Mouse (Mus musculus) CH12.LX (cell line): ENCODE measurements around the gene Cdk15. TPM values are rescaled to one million over a fixed set of nuclear protein-coding genes. Genes with fewer than 3 reads are reported as not detected.
A peak's percentile ranks its signal among the peaks of the same experiment; 100 is the strongest.

Experiments used
- DNase-seq: peaks from one replicate; pipeline ENCODE4 v3.0.0-alpha.2; 2013; ENCODE audit errors: extremely low read depth
- H3K27ac ChIP-seq: 2 replicates; pipeline ENCODE4 v1.5.1; 2012; ENCODE audit warnings: low read depth, mild to moderate bottlenecking, control low read depth, moderate library complexity; ENCODE audit not compliant: insufficient read depth
- H3K27me3 ChIP-seq: replicated peaks from 2 replicates; pipeline ENCODE3; 2012; ENCODE audit warnings: inconsistent platforms
- H3K36me3 ChIP-seq, 2 experiments: replicated peaks in 1 of 2; 2 replicates each; pipeline versions ENCODE3 to v1.6.1; 2012; ENCODE audit warnings: inconsistent platforms in 1 of 2, low read length in 1 of 2, mild to moderate bottlenecking in 1 of 2, mixed read lengths in 1 of 2, moderate library complexity in 1 of 2; ENCODE audit not compliant: control insufficient read depth in 1 of 2, insufficient read depth in 1 of 2
- H3K4me1 ChIP-seq, 2 experiments: 2 replicates each; pipeline ENCODE4 v1.6.1; 2012; ENCODE audit warnings: inconsistent platforms in 1 of 2, moderate library complexity in 1 of 2; ENCODE audit not compliant: insufficient read depth in 2 of 2, control insufficient read depth in 1 of 2
- H3K4me2 ChIP-seq: 2 replicates; pipeline ENCODE4 v1.6.1; 2012; ENCODE audit warnings: low read depth, mild to moderate bottlenecking, control low read depth; ENCODE audit not compliant: poor library complexity, insufficient read depth, severe bottlenecking
- H3K4me3 ChIP-seq, 3 experiments: fragments of 150-350 bp in 1 of 3; sonication (generic) in 1 of 3; replicated peaks in 1 of 3; 2 replicates each; pipeline versions ENCODE3 to v1.5.1; 2011 to 2012; ENCODE audit warnings: low read depth in 2 of 3, low read length in 2 of 3, mild to moderate bottlenecking in 2 of 3, moderate library complexity in 2 of 3, control low read depth in 1 of 3, improper control_type of control experiment in 1 of 3, inconsistent platforms in 1 of 3, mixed read lengths in 1 of 3; ENCODE audit not compliant: poor library complexity in 1 of 3
- H3K79me2 ChIP-seq: replicated peaks from 2 replicates; pipeline ENCODE4 v1.6.1; 2012; ENCODE audit warnings: mild to moderate bottlenecking, moderate library complexity; ENCODE audit not compliant: control insufficient read depth, poor library complexity, insufficient read depth, severe bottlenecking; ENCODE audit errors: extremely low read depth
- H3K9ac ChIP-seq: 2 replicates; pipeline ENCODE4 v1.6.1; 2012; ENCODE audit warnings: low read depth, mild to moderate bottlenecking, control low read depth, moderate library complexity; ENCODE audit not compliant: insufficient read depth
- H3K9me3 ChIP-seq: replicated peaks from 2 replicates; pipeline ENCODE3; 2012; ENCODE audit warnings: low read length, inconsistent platforms, mixed read lengths
- CTCF ChIP-seq, 2 experiments: IDR thresholded peaks in 1 of 2; conservative IDR thresholded peaks in 1 of 2; 2 replicates each; pipeline ENCODE4 v1.5.1; 2011 to 2012; ENCODE audit warnings: low read depth in 2 of 2, low read length in 2 of 2, improper control_type of control experiment in 1 of 2, inconsistent platforms in 1 of 2, mild to moderate bottlenecking in 1 of 2, moderate library complexity in 1 of 2
- ELF1 ChIP-seq: IDR thresholded peaks from 2 replicates; pipeline ENCODE4 v1.6.1; 2014; ENCODE audit warnings: low read depth, mild to moderate bottlenecking, inconsistent platforms, low read length, improper control_type of control experiment
- ETS1 ChIP-seq: conservative IDR thresholded peaks from 2 replicates; pipeline ENCODE4 v1.6.1; 2012; ENCODE audit warnings: low read depth, mild to moderate bottlenecking, inconsistent platforms, low read length, improper control_type of control experiment, moderate library complexity
- IRF4 ChIP-seq: IDR thresholded peaks from 2 replicates; pipeline ENCODE4 v1.6.1; 2014; ENCODE audit warnings: low read depth, mild to moderate bottlenecking, inconsistent platforms, low read length, improper control_type of control experiment
- RAD21 ChIP-seq: IDR thresholded peaks from 2 replicates; pipeline ENCODE4 v1.6.1; 2011; ENCODE audit warnings: low read depth, mild to moderate bottlenecking, low read length, improper control_type of control experiment, moderate library complexity
- SIN3A ChIP-seq: IDR thresholded peaks from 2 replicates; pipeline ENCODE4 v1.6.1; 2012; ENCODE audit warnings: low read length, improper control_type of control experiment, inconsistent platforms
- SMC3 ChIP-seq: IDR thresholded peaks from 2 replicates; pipeline ENCODE4 v1.6.1; 2011; ENCODE audit warnings: low read depth, low read length, improper control_type of control experiment
- UBTF ChIP-seq: IDR thresholded peaks from 2 replicates; pipeline ENCODE4 v1.6.1; 2012; ENCODE audit warnings: low read depth, mild to moderate bottlenecking, inconsistent platforms, low read length, improper control_type of control experiment, moderate library complexity
- USF2 ChIP-seq: conservative IDR thresholded peaks from 2 replicates; pipeline ENCODE4 v1.6.1; 2011; ENCODE audit warnings: low read depth, low read length, improper control_type of control experiment
- dilution Hi-C: fragments of 300-500 bp; cut with MboI; formaldehyde crosslinking; loops from 2 replicates; pipeline ENCODE4 v1.14.3; 2020; ENCODE audit warnings: low sequenced_read_pairs; ENCODE audit not compliant: extremely low pct_unique_long_range_greater_than_20kb, extremely low pct_ligation_motif_present
- in situ Hi-C: fragments of 300-500 bp; cut with MboI; formaldehyde crosslinking; loops from 3 replicates; pipeline ENCODE4 v1.14.3; 2019; ENCODE audit warnings: low sequenced_read_pairs, low pct_ligation_motif_present, low pct_unique_long_range_greater_than_20kb, mixed read lengths
- polyA plus RNA-seq: library from polyadenylated mRNA; unstranded; fragments of >175 nt; gene quantifications from 2 replicates; pipeline ENCODE4 v1.2.1, GENCODE M21; 2012; ENCODE audit warnings: low read depth; ENCODE audit not compliant: insufficient read length
- total RNA-seq, 2 experiments: library from RNA; depleted of rRNA; stranded (reverse); fragments of 300-350 nt in 1 of 2; fragments of >200 nt in 1 of 2; gene quantifications; 2 replicates each; pipeline ENCODE4 v1.2.3; 2012 to 2014

The Cdk15 gene
- total and polyA plus RNA-seq, 3 experiments = 0.13 TPM; not detected in 2

DNA sequence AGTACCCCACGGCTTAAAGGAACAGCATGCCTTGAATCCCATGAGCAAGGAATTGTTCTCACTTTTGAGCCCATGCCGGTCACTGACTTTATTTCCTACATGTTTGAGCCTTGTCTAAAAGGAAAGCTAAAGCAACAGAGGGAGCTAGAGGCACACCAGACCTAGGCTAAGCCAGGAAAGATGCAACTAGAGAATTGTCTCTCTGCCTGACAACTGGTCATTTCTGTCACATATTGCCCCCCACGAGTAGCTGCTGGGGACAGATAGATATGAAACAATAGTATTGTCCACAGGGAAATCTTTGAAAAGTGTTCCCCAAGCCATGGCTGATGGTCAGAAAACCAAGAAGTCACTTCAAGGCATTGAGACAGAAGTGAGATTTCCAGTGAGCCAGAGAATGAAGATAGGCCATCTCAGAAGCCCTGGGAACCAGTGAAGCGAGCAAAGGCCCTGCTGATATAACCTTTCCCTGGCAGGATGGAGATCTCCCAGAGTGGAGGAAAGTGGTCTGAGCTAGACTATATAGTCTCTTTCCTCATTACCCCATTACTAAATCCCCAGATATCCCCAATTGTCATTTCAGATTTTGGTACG is 54.7 kb downstream of the Cdk15 start:
- DNase-seq = no peak
- no peak overlapping the region for H3K9ac ChIP-seq
- in situ Hi-C loops (loop anchor here (25.0 kb wide), 1 partner anchor 301 kb away; no protein-coding TSS in a partner anchor), dilution Hi-C loops (no loop called here)
- H3K4me1 ChIP-seq = peaks cover 0 to 13% of the 10 kb centered on the region in 2 experiments; a peak in 2 of 4 replicates
- no peak overlapping the region for H3K4me3 ChIP-seq
- no peaks in the 10 kb centered on the region for H3K9me3 ChIP-seq
- H3K27me3 ChIP-seq = no peaks in the 10 kb centered on the region
- no peaks in the 10 kb centered on the region for H3K79me2 ChIP-seq
- no peaks in the 10 kb centered on the region for H3K36me3 ChIP-seq
- H3K4me2 ChIP-seq = no peak overlapping the region
- no peak overlapping the region for H3K27ac ChIP-seq
- TF ChIP-seq RAD21 = peak; percentile 29
- TF ChIP-seq ELF1 = no peak
- peak in 1 of 2 experiments; percentile 36; a peak in 2 of 4 replicates for TF ChIP-seq CTCF (conservative IDR thresholded peaks at IDR 0.05 in 1 of 2, IDR thresholded peaks at IDR 0.05 in 1 of 2; ENCODE audit: low read depth in 2 of 2, low read length in 2 of 2)
- no peak for TF ChIP-seq UBTF
- peak; percentile 28; the same call in 1 of the 2 replicates for TF ChIP-seq SMC3

DNA sequence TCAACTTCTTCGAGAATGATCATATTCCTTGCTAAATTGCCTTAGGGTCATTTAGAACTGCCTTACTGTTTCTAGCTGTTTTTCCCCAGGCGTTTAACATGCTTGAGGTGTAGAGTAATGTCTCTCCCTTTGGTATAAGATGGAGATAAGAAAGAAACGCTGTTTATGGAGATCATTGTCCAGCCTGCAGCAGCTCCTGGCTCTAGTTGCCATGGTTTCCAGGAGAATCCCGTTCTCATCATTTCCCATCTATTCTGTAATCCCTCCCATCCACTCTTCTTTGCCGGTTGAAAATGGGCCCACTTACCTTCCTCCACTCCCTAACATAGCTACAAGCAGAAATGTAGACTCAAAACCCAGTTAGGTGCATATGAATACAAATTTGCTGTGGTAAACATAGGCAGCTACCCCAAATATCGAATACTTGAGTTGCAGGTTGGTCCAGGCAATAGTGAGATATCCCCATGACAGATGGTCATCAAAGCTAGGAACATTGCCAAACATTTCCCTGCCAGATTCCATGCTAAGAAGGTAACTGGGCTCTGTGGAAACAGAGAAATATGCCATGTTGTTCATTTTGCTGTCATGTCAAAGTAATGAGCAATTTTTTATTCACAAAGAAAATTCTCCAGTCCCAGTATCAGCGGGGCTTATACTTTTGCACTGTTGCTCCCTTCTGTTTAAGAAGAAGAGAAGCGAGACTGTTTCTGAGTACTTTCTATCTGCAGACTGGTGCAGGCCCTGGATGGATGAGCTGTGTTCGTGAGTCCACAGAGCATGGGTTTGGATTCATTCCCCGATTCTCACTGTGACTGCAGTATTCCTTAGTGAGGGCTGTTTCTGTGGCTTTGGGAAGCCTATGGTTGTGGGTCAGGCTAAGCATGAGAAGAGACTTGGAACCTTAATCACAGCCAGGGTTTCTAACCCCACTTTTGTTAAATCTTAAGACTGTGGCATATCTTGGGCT is 55.8 kb downstream of the Cdk15 start:
- DNase-seq = no peak
- Histone ChIP-seq H3K9me3 (no peaks in the 10 kb centered on the region), H3K79me2 (no peaks in the 10 kb centered on the region), H3K4me1 (peaks cover 0 to 15% of the 10 kb centered on the region in 2 experiments; a peak in 2 of 4 replicates), H3K9ac (no peak overlapping the region), H3K27me3 (no peaks in the 10 kb centered on the region), H3K27ac (no peak overlapping the region), H3K36me3 (no peaks in the 10 kb centered on the region), H3K4me3 (no peak overlapping the region), H3K4me2 (no peak overlapping the region)
- TF ChIP-seq IRF4 (no peak), USF2 (no peak), ETS1 (no peak)
- in situ Hi-C loops = loop anchor here (25.0 kb wide), 1 partner anchor 300 kb away; no protein-coding TSS in a partner anchor
- dilution Hi-C loops = no loop called here

DNA sequence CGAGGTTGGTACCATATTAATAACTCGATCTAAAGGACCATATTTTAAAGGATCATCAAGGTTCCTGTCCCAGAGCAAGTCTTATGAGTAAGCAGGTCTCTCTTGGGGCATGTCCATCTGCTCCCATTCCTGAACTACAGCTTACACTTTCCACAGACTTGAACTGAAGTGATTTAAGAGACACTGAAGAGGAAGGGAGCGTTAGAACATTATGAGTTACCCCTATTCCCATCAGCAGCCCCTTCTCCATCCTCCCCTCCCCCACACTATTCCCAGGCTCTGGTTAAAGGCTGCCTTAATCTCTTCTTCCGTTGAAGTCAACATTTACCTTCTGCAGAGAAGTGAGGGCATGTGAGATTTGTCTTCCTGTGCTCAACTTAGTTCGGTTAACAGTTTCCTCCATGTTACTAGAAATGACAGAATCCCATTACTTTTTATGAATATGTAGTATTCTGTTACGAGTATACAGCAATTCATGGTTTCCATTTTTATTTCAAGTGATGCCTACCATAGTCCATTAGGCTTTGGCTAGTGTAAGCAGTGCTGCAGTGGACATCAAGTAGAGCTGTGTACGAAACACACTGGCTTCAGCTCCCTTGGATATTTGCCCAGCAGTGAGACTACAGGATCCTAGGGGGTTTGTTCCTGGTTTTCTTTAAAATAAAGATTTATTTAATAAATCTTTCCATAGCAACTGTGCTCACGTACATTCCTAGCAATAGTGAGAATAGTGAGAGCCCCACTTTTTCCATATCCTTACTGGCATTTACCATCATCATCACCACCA is 56.6 kb downstream of the Cdk15 start:
- H3K4me2 ChIP-seq = no peak overlapping the region
- dilution Hi-C loops = no loop called here

More for the DNA sequence above, 56.6 kb downstream of the Cdk15 start:
- H3K9me3 ChIP-seq = no peaks in the 10 kb centered on the region
- in situ Hi-C loops = loop anchor here (25.0 kb wide), 1 partner anchor 299 kb away; no protein-coding TSS in a partner anchor
- no peak overlapping the region for H3K27ac ChIP-seq
- H3K4me3 ChIP-seq = no peak overlapping the region
- DNase-seq = no peak
- H3K27me3 ChIP-seq = no peaks in the 10 kb centered on the region
- H3K9ac ChIP-seq = no peak overlapping the region
- no peak for TF ChIP-seq SIN3A
- no peaks in the 10 kb centered on the region for H3K79me2 ChIP-seq
- H3K4me1 ChIP-seq = peaks cover 0 to 15% of the 10 kb centered on the region in 2 experiments; a peak in 2 of 4 replicates
- H3K36me3 ChIP-seq = no peaks in the 10 kb centered on the region
